Mouse (Mus musculus) olfactory bulb, adult 2 months (tissue): ENCODE data around the gene Chst5.

ENCODE experiments used
- CTCF ChIP-seq: fragments of 200-500 bp; IDR thresholded peaks from 2 replicates; pipeline ENCODE4 v1.5.1; 2012; ENCODE audit warnings: low read depth, mild to moderate bottlenecking, low read length, moderate library complexity; ENCODE audit not compliant: insufficient read depth
- POLR2A ChIP-seq: fragments of 200-500 bp; IDR thresholded peaks from 2 replicates; pipeline ENCODE4 v1.6.1; 2012; ENCODE audit warnings: mild to moderate bottlenecking, low read depth, low read length, moderate library complexity; ENCODE audit not compliant: insufficient read depth

DNA sequence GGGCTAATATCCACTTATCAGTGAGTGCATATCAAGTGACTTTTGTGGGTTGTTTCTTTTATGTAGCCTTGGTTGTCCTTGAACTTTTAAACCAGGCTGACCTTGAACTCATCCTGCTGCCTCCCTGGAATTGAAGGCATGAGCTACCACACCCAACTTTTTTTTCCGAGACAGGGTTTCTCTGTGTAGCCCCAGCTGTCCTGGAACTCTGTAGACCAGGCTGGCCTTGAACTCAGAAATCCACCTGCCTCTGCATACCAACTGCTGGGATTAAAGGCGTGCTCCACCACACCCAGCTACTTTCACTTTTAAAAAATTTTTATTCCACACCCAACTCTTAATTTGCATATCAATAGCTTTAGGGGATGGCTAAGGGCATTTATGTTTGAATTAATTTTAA lies 33.3 kb upstream of the Chst5 start:
- TF ChIP-seq CTCF (no peak), POLR2A (no peak)
